Mouse (Mus musculus): Measurements from ENCODE around the gene Pigw.
A peak's percentile ranks its signal among the peaks of the same experiment; 100 is the strongest.
"Not testable (repeated sequence)": the region's sequence is repeated elsewhere in the genome, so short reads cannot be mapped to it uniquely, and the experiment has no call there.

The Pigw gene

GRCm38 (mm10) chr11:84879007-84879771 lies 896 bp downstream of the Pigw start:
- no peak for DNase-seq

GRCm38 (mm10) chr11:84876020-84876419 lies 4.1 kb downstream of the Pigw start:
- DNase-seq, result not testable (repeated sequence)

- no peak for DNase-seq
Measured at GRCm38 (mm10) chr11:84873042-84873833, 6.8 kb downstream of the Pigw start.

GRCm38 (mm10) chr11:84871548-84872069 lies 8.5 kb downstream of the Pigw start:
- DNase-seq, result no peak

GRCm38 (mm10) chr11:84871046-84871445 lies 9.0 kb downstream of the Pigw start:
- no peak for DNase-seq

GRCm38 (mm10) chr11:84870337-84871043 lies 9.6 kb downstream of the Pigw start, which contains the start of gene Ggnbp2:
Gene Ggnbp2 (minus strand): TSS chr11:84870817.
- DNase-seq, result peak; percentile 86 to 92

- peak; percentile 94 to 95 for DNase-seq
Measured at GRCm38 (mm10) chr11:84869537-84870232, 10.4 kb downstream of the Pigw start.

- no peak for DNase-seq
Measured at GRCm38 (mm10) chr11:84868786-84869259, 11.3 kb downstream of the Pigw start.

- DNase-seq, result no peak
Measured at GRCm38 (mm10) chr11:84867586-84867985, 12.5 kb downstream of the Pigw start.

- DNase-seq, result no peak
Measured at GRCm38 (mm10) chr11:84865268-84865667, 14.8 kb downstream of the Pigw start.

- no peak for DNase-seq
Measured at GRCm38 (mm10) chr11:84855285-84855684, 24.8 kb downstream of the Pigw start.

- no peak for DNase-seq
Measured at GRCm38 (mm10) chr11:84847475-84848090, 32.5 kb downstream of the Pigw start.

- DNase-seq, result no peak
Measured at GRCm38 (mm10) chr11:84846741-84847474, 33.2 kb downstream of the Pigw start.

- DNase-seq, result no peak
Measured at GRCm38 (mm10) chr11:84839330-84839729, 40.8 kb downstream of the Pigw start.

- DNase-seq, result not testable (repeated sequence)
Measured at GRCm38 (mm10) chr11:84829495-84829894, 50.6 kb downstream of the Pigw start.

- peak; percentile 73 to 82 for DNase-seq
Measured at GRCm38 (mm10) chr11:84828516-84829399, 51.3 kb downstream of the Pigw start, which contains the start of gene Dhrs11. Gene Dhrs11 (minus strand): TSS chr11:84828994.

- no peak for DNase-seq
Measured at GRCm38 (mm10) chr11:84827901-84828503, 52.1 kb downstream of the Pigw start.

GRCm38 (mm10) chr11:84827492-84827891 lies 52.6 kb downstream of the Pigw start:
- DNase-seq, result no peak

Data from thymus, adult 18-20 months (tissue).